Mouse (Mus musculus): ENCODE measurements around the gene Pik3r1. TPM values are rescaled to one million over a fixed set of nuclear protein-coding genes. Genes with fewer than 3 reads are reported as not detected.
A peak's percentile ranks its signal among the peaks of the same experiment; 100 is the strongest.

Pik3r1 gene
- polyA plus RNA-seq, 1 experiment: 39.7 TPM

DNA sequence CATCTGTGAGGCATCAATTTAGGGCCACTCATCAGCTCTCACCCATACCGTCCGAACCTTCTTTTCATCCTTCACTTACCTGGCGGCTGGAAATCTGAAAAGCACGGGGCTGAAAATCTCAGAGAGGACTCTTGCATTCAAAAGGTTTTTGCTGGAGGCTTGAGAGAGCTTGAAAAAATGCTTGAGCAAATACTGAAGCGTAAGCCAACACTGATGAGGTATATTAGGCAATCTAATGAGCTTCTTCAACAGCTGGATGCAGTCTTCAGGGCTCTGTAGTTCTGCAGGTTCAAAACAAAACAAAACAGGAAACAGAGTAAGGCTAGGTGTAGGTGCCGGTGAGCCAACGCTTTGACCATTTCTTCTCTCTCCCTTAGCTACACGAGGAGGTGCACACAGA is 66.4 kb downstream of the Pik3r1 start:
- no peak for TF ChIP-seq CTCF (IDR thresholded peaks at IDR 0.05; ENCODE audit: borderline replicate concordance, extremely low read depth, insufficient read depth, insufficient read length)
- no peak for TF ChIP-seq POLR2A (IDR thresholded peaks at IDR 0.05; ENCODE audit: borderline replicate concordance, extremely low read depth, insufficient read depth, insufficient read length, poor library complexity, severe bottlenecking)
- DNase-seq (ENCODE audit: low read depth): no peak

GRCm38 (mm10) chr13:101699742-101700141 is 68.3 kb downstream of the Pik3r1 start:
- peak; percentile 50 for DNase-seq (ENCODE audit: low read depth)
- TF ChIP-seq POLR2A (IDR thresholded peaks at IDR 0.05; ENCODE audit: borderline replicate concordance, extremely low read depth, insufficient read depth, insufficient read length, poor library complexity, severe bottlenecking): no peak
- TF ChIP-seq CTCF (IDR thresholded peaks at IDR 0.05; ENCODE audit: borderline replicate concordance, extremely low read depth, insufficient read depth, insufficient read length): no peak

DNA sequence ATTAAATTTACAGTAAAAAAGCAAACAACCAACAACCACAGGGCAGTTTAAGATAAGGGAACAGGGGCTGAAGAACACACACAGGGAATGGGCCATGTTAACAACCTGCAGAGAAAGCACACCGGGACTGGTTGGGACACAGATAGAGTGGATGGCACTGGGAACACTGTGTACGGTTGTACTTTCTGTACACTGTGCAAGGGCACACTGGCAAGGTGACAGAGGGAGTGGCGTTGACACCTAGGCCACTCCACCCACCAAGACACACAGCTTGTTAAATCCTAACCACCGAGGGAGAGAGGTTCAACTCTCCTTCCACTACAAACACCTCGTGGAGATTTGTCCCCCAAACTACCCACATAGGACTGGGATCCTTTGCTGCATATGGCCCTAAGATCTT is 70.1 kb downstream of the Pik3r1 start:
- TF ChIP-seq CTCF (IDR thresholded peaks at IDR 0.05; ENCODE audit: borderline replicate concordance, extremely low read depth, insufficient read depth, insufficient read length) (no peak), POLR2A (IDR thresholded peaks at IDR 0.05; ENCODE audit: borderline replicate concordance, extremely low read depth, insufficient read depth, insufficient read length, poor library complexity, severe bottlenecking) (no peak)
- no peak for DNase-seq (ENCODE audit: low read depth)

DNA sequence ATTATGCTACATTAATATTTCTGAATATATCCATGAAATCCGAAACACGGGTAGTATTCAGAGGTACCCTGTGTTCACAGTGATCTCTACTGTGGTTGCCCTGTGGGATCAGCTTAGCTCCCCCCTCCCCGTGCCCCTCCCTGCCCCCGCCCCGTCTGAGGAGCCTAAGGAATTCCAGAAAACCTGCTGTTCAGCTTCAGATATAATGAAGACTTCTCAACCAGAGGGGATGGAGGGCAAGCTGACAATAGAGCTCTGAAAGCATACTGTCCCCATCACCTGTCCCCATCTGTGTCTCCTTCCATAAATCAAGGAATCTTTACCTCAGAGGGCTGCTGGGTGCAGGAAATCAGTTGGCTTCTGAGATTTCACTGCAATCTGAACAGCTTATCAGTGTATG is 70.6 kb downstream of the Pik3r1 start:
- no peak for DNase-seq (ENCODE audit: low read depth)
- no peak for TF ChIP-seq CTCF (IDR thresholded peaks at IDR 0.05; ENCODE audit: borderline replicate concordance, extremely low read depth, insufficient read depth, insufficient read length)
- no peak for TF ChIP-seq POLR2A (IDR thresholded peaks at IDR 0.05; ENCODE audit: borderline replicate concordance, extremely low read depth, insufficient read depth, insufficient read length, poor library complexity, severe bottlenecking)

DNA sequence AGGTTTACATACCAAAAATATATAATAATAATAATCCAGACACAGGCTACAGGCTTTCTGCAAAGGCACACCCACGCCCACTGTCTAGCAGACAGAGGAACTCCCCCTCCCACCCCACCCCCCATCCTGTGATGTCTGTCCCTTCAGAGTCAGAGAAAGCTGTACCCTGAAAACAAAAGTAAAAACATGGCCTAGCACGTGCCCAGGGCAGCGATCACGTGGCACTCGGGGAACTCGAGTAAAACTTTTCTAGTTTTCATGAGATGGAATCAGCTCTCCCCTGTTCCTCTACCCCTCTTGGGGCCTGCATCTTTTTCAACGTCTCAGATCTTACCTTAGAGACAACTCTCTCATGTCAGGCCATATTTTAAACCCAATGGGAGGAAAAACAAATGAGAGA is 71.2 kb downstream of the Pik3r1 start:
- DNase-seq (ENCODE audit: low read depth): no peak
- TF ChIP-seq CTCF (IDR thresholded peaks at IDR 0.05; ENCODE audit: borderline replicate concordance, extremely low read depth, insufficient read depth, insufficient read length): no peak
- no peak for TF ChIP-seq POLR2A (IDR thresholded peaks at IDR 0.05; ENCODE audit: borderline replicate concordance, extremely low read depth, insufficient read depth, insufficient read length, poor library complexity, severe bottlenecking)

- no peak for TF ChIP-seq POLR2A (IDR thresholded peaks at IDR 0.05; ENCODE audit: borderline replicate concordance, extremely low read depth, insufficient read depth, insufficient read length, poor library complexity, severe bottlenecking)
- TF ChIP-seq CTCF (IDR thresholded peaks at IDR 0.05; ENCODE audit: borderline replicate concordance, extremely low read depth, insufficient read depth, insufficient read length): no peak
- no peak for DNase-seq (ENCODE audit: low read depth)
Observed at GRCm38 (mm10) chr13:101696316-101696715, 71.7 kb downstream of the Pik3r1 start.

DNA sequence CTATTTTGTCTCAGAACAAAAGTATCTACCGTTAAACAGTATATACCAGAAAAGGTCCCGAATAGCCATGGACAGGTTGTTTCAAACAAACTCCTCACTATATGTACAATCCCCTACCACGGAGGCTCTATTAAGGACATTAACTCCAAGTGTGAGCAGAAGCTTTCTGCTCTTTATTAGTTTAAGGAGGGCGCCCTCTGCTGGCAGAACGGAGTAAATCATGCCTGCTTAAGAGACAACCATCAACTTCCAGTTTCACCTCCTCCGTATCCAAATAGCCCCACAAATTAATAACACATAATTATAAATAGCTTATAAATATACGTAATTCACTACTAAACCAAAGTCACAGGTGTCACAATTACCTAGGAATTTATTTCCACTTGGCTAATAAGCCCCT is 72.1 kb downstream of the Pik3r1 start:
- TF ChIP-seq POLR2A (IDR thresholded peaks at IDR 0.05; ENCODE audit: borderline replicate concordance, extremely low read depth, insufficient read depth, insufficient read length, poor library complexity, severe bottlenecking): no peak
- peak; percentile 81; the same call in 1 of the 2 replicates for TF ChIP-seq CTCF (IDR thresholded peaks at IDR 0.05; ENCODE audit: borderline replicate concordance, extremely low read depth, insufficient read depth, insufficient read length)
- peak; percentile 96 for DNase-seq (ENCODE audit: low read depth)

GRCm38 (mm10) chr13:101694496-101695251 is 73.3 kb downstream of the Pik3r1 start:
- DNase-seq (ENCODE audit: low read depth): peak; percentile 74
- TF ChIP-seq POLR2A (IDR thresholded peaks at IDR 0.05; ENCODE audit: borderline replicate concordance, extremely low read depth, insufficient read depth, insufficient read length, poor library complexity, severe bottlenecking) (no peak), CTCF (IDR thresholded peaks at IDR 0.05; ENCODE audit: borderline replicate concordance, extremely low read depth, insufficient read depth, insufficient read length) (no peak)

GRCm38 (mm10) chr13:101693967-101694495 is 74.0 kb downstream of the Pik3r1 start:
- TF ChIP-seq POLR2A (IDR thresholded peaks at IDR 0.05; ENCODE audit: borderline replicate concordance, extremely low read depth, insufficient read depth, insufficient read length, poor library complexity, severe bottlenecking) (no peak), CTCF (IDR thresholded peaks at IDR 0.05; ENCODE audit: borderline replicate concordance, extremely low read depth, insufficient read depth, insufficient read length) (0 out of 2 replicates have a peak, but pooled peaks have one; percentile 16)
- DNase-seq (ENCODE audit: low read depth): peak; percentile 84

GRCm38 (mm10) chr13:101692866-101693691 is 74.9 kb downstream of the Pik3r1 start:
- TF ChIP-seq POLR2A (IDR thresholded peaks at IDR 0.05; ENCODE audit: borderline replicate concordance, extremely low read depth, insufficient read depth, insufficient read length, poor library complexity, severe bottlenecking) (no peak), CTCF (IDR thresholded peaks at IDR 0.05; ENCODE audit: borderline replicate concordance, extremely low read depth, insufficient read depth, insufficient read length) (no peak)
- peak; percentile 46 for DNase-seq (ENCODE audit: low read depth)

DNA sequence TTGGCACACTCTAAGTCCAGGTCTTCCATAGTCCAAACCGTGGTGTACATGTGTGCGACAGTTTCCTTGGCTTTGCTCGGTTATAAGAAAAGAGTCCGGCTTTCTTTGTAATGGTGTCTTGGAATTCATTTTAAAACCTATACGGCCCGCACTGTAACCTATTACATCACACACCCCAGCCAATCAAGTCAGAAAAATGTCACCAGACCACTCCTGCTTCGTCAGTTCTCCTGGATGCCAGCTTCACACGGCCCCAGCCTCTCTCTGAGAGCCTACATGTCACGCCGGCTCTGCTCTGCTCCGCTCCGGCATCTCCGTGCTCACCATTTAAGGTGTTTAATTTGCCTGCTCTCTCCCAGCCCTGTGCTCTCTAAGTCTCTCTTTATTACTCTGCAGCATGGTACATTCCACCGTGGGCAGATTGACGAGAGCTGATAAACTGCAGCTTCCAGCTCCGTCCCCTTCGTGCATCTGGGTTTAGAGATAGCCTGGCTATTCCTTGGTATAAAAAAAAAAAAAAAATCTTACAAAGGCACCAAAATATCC is 75.7 kb downstream of the Pik3r1 start:
- TF ChIP-seq POLR2A (IDR thresholded peaks at IDR 0.05; ENCODE audit: borderline replicate concordance, extremely low read depth, insufficient read depth, insufficient read length, poor library complexity, severe bottlenecking) (peak; percentile 26; the same call in 1 of the 2 replicates), CTCF (IDR thresholded peaks at IDR 0.05; ENCODE audit: borderline replicate concordance, extremely low read depth, insufficient read depth, insufficient read length) (no peak)

More for the DNA sequence above, 75.7 kb downstream of the Pik3r1 start:
- peak; percentile 91 for DNase-seq (ENCODE audit: low read depth)

Data from brain, embryonic 14.5 days (tissue).